Mouse (Mus musculus) heart, embryonic 11.5 days (tissue): ENCODE data around the gene Ankdd1b. TPM values are rescaled to one million over a fixed set of nuclear protein-coding genes. Genes with fewer than 3 reads are reported as not detected.

ENCODE experiments used
- ATAC-seq: fragments of 200-750 bp; cut with Nextera tagmentation; replicated peaks from 2 replicates; pipeline ENCODE4 v1.8.0; 2017; ENCODE audit warnings: moderate library complexity; ENCODE audit not compliant: insufficient number of reproducible peaks, low FRiP score, low TSS enrichment
- H3K27ac ChIP-seq: fragments of 300-500 bp; sonication (generic); 2 replicates; pipeline ENCODE4 v1.5.1; 2014; ENCODE audit warnings: mild to moderate bottlenecking, low read depth, low read length
- H3K27me3 ChIP-seq: fragments of 300-500 bp; sonication (generic); 2 replicates; pipeline ENCODE4 v1.6.1; 2014; ENCODE audit warnings: mild to moderate bottlenecking, low read length, mixed read lengths; ENCODE audit not compliant: control insufficient read depth, insufficient read depth
- H3K36me3 ChIP-seq: fragments of 300-500 bp; sonication (generic); 2 replicates; pipeline ENCODE4 v1.6.1; 2014; ENCODE audit warnings: mild to moderate bottlenecking, low read length, moderate library complexity, mixed read lengths; ENCODE audit not compliant: control insufficient read depth, insufficient read depth
- H3K4me1 ChIP-seq: fragments of 300-500 bp; sonication (generic); 2 replicates; pipeline ENCODE4 v1.6.1; 2014; ENCODE audit warnings: low read length; ENCODE audit not compliant: control insufficient read depth, insufficient read depth
- H3K4me2 ChIP-seq: fragments of 300-500 bp; sonication (generic); 2 replicates; pipeline ENCODE4 v1.6.1; 2014; ENCODE audit warnings: mild to moderate bottlenecking, moderate library complexity
- H3K4me3 ChIP-seq: fragments of 300-500 bp; sonication (generic); 2 replicates; pipeline ENCODE4 v1.5.1; 2014; ENCODE audit warnings: low read depth, low read length
- H3K9ac ChIP-seq: fragments of 300-500 bp; sonication (generic); 2 replicates; pipeline ENCODE4 v1.6.1; 2014; ENCODE audit warnings: mild to moderate bottlenecking, low read depth, low read length, moderate library complexity
- H3K9me3 ChIP-seq: fragments of 300-500 bp; sonication (generic); replicated peaks from 2 replicates; pipeline ENCODE4 v1.6.1; 2016; ENCODE audit warnings: low read length; ENCODE audit not compliant: control insufficient read depth
- WGBS: fragments of 180-500 bp; shearing (Covaris S2); extraction: QIAGEN DNeasy Blood & Tissue Kit; methylation state at CpG from one replicate; pipeline ENCODE4 v1.1.7; 2014; ENCODE audit not compliant: insufficient replicate concordance; 5-methylcytosine and 5-hydroxymethylcytosine counted together
- polyA plus RNA-seq: library from polyadenylated mRNA; unstranded; fragments of >200 nt; fragmentation: Nextera tagmentation; extraction: Ambion mirVana; gene quantifications from 2 replicates; pipeline ENCODE4 v1.2.1, GENCODE M21; 2014

Ankdd1b gene
- polyA plus RNA-seq, 1 experiment from 2014 or later = 0.31 TPM

DNA sequence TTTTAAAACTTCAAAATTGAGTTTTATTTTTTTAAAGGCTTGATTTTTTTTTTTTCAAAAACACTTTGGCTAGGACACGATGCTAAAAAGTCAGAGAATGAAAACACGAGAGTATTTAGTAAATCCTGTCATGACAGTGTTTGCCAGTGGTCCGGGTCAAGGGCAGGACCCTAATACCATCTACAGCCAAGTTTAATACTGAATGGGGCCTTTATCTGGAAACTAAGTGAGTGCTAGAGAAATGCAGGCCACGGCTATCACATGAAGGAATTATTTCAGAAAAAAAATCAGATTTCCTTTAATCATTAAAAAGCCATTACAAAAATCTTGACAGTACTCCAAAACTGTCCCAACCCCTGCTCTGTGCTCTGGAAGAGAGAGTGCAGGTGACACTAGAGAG lies 34.7 kb upstream of the Ankdd1b start:
- no peaks in the 10 kb centered on the region for H3K27me3 ChIP-seq
- H3K9ac ChIP-seq = no peak overlapping the region
- WGBS = 78% methylated on average over 4 of the region's 4 CpGs
- ATAC-seq = no peak
- H3K9me3 ChIP-seq = no peaks in the 10 kb centered on the region
- H3K4me1 ChIP-seq = peaks cover 3% of the 10 kb centered on the region; the same call in 1 of the 2 replicates
- no peak overlapping the region for H3K4me2 ChIP-seq
- H3K27ac ChIP-seq = no peak overlapping the region
- no peak overlapping the region for H3K4me3 ChIP-seq
- H3K36me3 ChIP-seq = peaks cover 1% of the 10 kb centered on the region; the same call in 1 of the 2 replicates

DNA sequence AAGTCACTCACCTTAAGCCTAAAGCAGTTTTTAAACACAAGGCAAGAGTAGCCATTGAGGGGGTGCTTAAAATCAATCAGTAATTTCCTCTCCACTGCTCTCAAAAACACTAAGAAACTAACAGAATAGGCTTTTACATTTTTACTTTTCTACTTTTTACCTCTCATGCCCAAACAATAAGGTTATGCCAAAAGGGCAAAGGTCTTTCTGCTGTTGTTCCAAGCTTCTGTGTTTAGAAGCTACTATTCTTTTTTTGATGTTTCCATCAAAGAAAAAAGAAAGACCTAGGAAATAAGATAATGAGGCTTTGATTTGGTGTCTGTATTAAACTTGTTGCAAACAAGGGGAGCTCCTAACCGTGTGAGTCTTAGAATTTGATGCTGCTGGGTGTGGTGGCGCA lies 28.9 kb upstream of the Ankdd1b start:
- H3K4me1 ChIP-seq = no peaks in the 10 kb centered on the region
- 80% methylated on average over 2 of the region's 2 CpGs for WGBS
- no peaks in the 10 kb centered on the region for H3K9me3 ChIP-seq

DNA sequence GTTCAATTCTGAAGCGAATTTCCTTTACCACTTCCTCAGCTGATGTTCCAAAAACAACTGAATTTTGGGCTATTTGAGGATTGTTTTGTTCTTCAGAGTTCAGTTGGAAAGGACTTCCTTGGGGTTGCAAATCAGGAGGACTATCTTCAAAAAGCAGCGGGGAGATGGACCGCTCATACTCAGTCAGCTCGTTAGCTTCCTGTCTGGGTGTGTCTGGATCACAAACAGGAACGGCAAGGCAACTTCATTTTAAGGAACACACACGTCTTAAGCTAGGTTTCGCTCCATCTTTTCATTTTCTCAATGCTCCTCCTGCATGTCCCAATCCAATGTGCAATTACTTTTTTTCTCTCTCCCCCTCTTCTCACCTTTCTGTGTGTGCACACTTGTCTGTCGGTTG lies 25.6 kb upstream of the Ankdd1b start:
- Histone ChIP-seq H3K9me3 (no peaks in the 10 kb centered on the region), H3K27ac (no peak overlapping the region), H3K36me3 (peaks cover 3% of the 10 kb centered on the region; the same call in 1 of the 2 replicates), H3K4me2 (no peak overlapping the region), H3K9ac (no peak overlapping the region), H3K4me3 (no peak overlapping the region), H3K4me1 (no peaks in the 10 kb centered on the region), H3K27me3 (no peaks in the 10 kb centered on the region)
- no peak for ATAC-seq
- WGBS = 75% methylated on average over 8 of the region's 8 CpGs

More for the DNA sequence above, 28.9 kb upstream of the Ankdd1b start:
- peaks cover 3% of the 10 kb centered on the region; the same call in 1 of the 2 replicates for H3K36me3 ChIP-seq
- no peak overlapping the region for H3K9ac ChIP-seq
- no peaks in the 10 kb centered on the region for H3K27me3 ChIP-seq
- no peak overlapping the region for H3K27ac ChIP-seq
- ATAC-seq = no peak
- H3K4me2 ChIP-seq = no peak overlapping the region
- no peak overlapping the region for H3K4me3 ChIP-seq

- H3K27me3 ChIP-seq = no peaks in the 10 kb centered on the region
- no peak within 1 kb of the TSS for H3K4me3 ChIP-seq
- peaks cover 8% of the 10 kb centered on the region for H3K36me3 ChIP-seq
- H3K9me3 ChIP-seq = 0 out of 2 replicates have a peak, but pooled peaks cover 2% of the 10 kb centered on the region
- no peak within 1 kb of the TSS for H3K27ac ChIP-seq
- H3K9ac ChIP-seq = no peak within 1 kb of the TSS
- 88% methylated on average over 3 of the region's 3 CpGs for WGBS
- H3K4me1 ChIP-seq = no peaks in the 10 kb centered on the region
- H3K4me2 ChIP-seq = no peak within 1 kb of the TSS
- ATAC-seq = no peak
Measured at GRCm38 (mm10) chr13:96490433-96490832, 19.4 kb upstream of the Ankdd1b start, which contains the start of gene Gm17622. TSS of gene Gm17622 (plus strand) at chr13:96490733.

DNA sequence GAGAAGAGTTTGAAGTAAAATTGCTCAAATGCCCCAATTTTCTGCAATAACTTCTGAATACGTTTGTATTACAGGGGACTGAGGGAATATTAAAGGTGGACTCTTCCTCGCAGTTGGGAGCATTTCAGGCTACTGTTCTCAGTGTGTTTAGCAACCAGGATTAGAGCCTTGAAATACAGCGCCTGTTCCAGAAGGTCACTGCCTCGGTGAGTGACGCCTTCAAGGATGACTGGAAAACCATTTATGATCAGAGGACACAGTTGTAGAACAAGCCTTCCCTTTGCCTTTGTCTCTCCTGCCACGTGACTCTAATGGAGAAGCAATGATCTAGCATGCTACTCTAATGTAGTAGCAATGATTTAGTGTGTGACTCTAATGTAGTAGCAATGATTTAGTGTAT lies 17.0 kb upstream of the Ankdd1b start:
- H3K4me2 ChIP-seq = no peak overlapping the region
- H3K9ac ChIP-seq = no peak overlapping the region
- H3K4me3 ChIP-seq = no peak overlapping the region
- no peaks in the 10 kb centered on the region for H3K27me3 ChIP-seq
- WGBS = 85% methylated on average over 6 of the region's 6 CpGs
- ATAC-seq = no peak
- no peak overlapping the region for H3K27ac ChIP-seq
- peaks cover 16% of the 10 kb centered on the region for H3K36me3 ChIP-seq
- no peaks in the 10 kb centered on the region for H3K4me1 ChIP-seq
- H3K9me3 ChIP-seq = 0 out of 2 replicates have a peak, but pooled peaks cover 4% of the 10 kb centered on the region

GRCm38 (mm10) chr13:96487230-96487629 lies 16.2 kb upstream of the Ankdd1b start:
- 84% methylated on average over 6 of the region's 6 CpGs for WGBS
- peaks cover 16% of the 10 kb centered on the region for H3K36me3 ChIP-seq
- H3K27ac ChIP-seq = no peak overlapping the region
- H3K4me2 ChIP-seq = no peak overlapping the region
- no peak overlapping the region for H3K4me3 ChIP-seq
- no peak overlapping the region for H3K9ac ChIP-seq
- no peaks in the 10 kb centered on the region for H3K27me3 ChIP-seq
- no peak for ATAC-seq
- H3K9me3 ChIP-seq = 0 out of 2 replicates have a peak, but pooled peaks cover 4% of the 10 kb centered on the region
- H3K4me1 ChIP-seq = no peaks in the 10 kb centered on the region

GRCm38 (mm10) chr13:96478991-96479390 lies 8.0 kb upstream of the Ankdd1b start:
- Histone ChIP-seq H3K4me1 (no peaks in the 10 kb centered on the region), H3K36me3 (peaks cover 4% of the 10 kb centered on the region), H3K27me3 (no peaks in the 10 kb centered on the region), H3K9ac (no peak overlapping the region), H3K27ac (no peak overlapping the region), H3K4me3 (no peak overlapping the region), H3K4me2 (no peak overlapping the region), H3K9me3 (no peaks in the 10 kb centered on the region)
- WGBS = 91% methylated on average over 1 of the region's 1 CpGs
- ATAC-seq = no peak

GRCm38 (mm10) chr13:96477226-96477625 lies 6.2 kb upstream of the Ankdd1b start:
- Histone ChIP-seq H3K9me3 (no peaks in the 10 kb centered on the region), H3K27me3 (no peaks in the 10 kb centered on the region), H3K4me3 (no peak overlapping the region), H3K27ac (no peak overlapping the region), H3K4me2 (no peak overlapping the region), H3K9ac (no peak overlapping the region), H3K4me1 (no peaks in the 10 kb centered on the region), H3K36me3 (no peaks in the 10 kb centered on the region)
- 82% methylated on average over 4 of the region's 4 CpGs for WGBS
- no peak for ATAC-seq

DNA sequence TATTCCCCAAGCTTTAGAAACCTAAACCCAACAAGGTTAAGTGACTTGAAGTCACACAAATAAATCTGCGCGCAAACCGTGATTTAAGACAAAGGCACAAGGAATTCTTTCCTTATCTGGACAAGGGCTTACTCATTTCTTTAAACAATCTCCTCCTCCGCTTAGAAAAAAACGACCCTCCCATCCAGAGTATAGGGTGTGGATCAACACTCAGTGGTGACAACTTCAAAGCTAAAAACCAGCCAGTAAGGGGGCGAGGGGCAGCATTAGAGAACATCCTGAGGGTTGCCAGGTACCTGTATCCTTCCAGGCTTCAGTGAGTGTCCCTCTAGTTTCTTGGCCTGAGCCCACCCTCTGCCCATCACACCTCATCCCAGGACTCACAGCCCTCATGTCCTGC lies 442 bp downstream of the Ankdd1b start:
- H3K4me2 ChIP-seq = no peak overlapping the region
- ATAC-seq = no peak
- no peaks in the 10 kb centered on the region for H3K9me3 ChIP-seq
- 52% methylated on average over 6 of the region's 6 CpGs for WGBS
- no peaks in the 10 kb centered on the region for H3K36me3 ChIP-seq
- no peak overlapping the region for H3K4me3 ChIP-seq
- H3K27ac ChIP-seq = no peak overlapping the region
- no peak overlapping the region for H3K9ac ChIP-seq
- H3K4me1 ChIP-seq = no peaks in the 10 kb centered on the region
- no peaks in the 10 kb centered on the region; the same call in 1 of the 2 replicates for H3K27me3 ChIP-seq
